Mouse (Mus musculus) lung, embryonic 14.5 days (tissue): ENCODE results near the gene Fam169b. TPM values are rescaled to one million over a fixed set of nuclear protein-coding genes. Genes with fewer than 3 reads are reported as not detected.

Source experiments
- ATAC-seq: fragments of 200-750 bp; cut with Nextera tagmentation; 2 replicates; pipeline ENCODE4 v1.8.0; 2017; ENCODE audit warnings: mild to moderate bottlenecking, moderate TSS enrichment, moderate library complexity; ENCODE audit not compliant: insufficient read depth
- DNase-seq: peaks from one replicate; pipeline ENCODE4 v3.0.0-alpha.2; 2015
- H3K27ac ChIP-seq: fragments of 300-500 bp; sonication (generic); 2 replicates; pipeline ENCODE4 v1.5.1; 2014; ENCODE audit warnings: low read depth, mild to moderate bottlenecking, moderate library complexity
- H3K27me3 ChIP-seq: fragments of 300-500 bp; sonication (generic); 2 replicates; pipeline ENCODE4 v1.6.1; 2014; ENCODE audit warnings: low read length, control low read depth; ENCODE audit not compliant: insufficient read depth
- H3K36me3 ChIP-seq: fragments of 300-500 bp; sonication (generic); 2 replicates; pipeline ENCODE4 v1.6.1; 2014; ENCODE audit warnings: control low read depth; ENCODE audit not compliant: insufficient read depth
- H3K4me1 ChIP-seq: fragments of 300-500 bp; sonication (generic); 2 replicates; pipeline ENCODE4 v1.6.1; 2014; ENCODE audit warnings: antibody characterized with exemption, control low read depth; ENCODE audit not compliant: insufficient read depth
- H3K4me2 ChIP-seq: fragments of 300-500 bp; sonication (generic); 2 replicates; pipeline ENCODE4 v1.6.1; 2014; ENCODE audit warnings: mild to moderate bottlenecking
- H3K4me3 ChIP-seq: fragments of 300-500 bp; sonication (generic); 2 replicates; pipeline ENCODE4 v1.5.1; 2014; ENCODE audit warnings: low read depth, low read length
- H3K9ac ChIP-seq: fragments of 300-500 bp; sonication (generic); 2 replicates; pipeline ENCODE4 v1.6.1; 2014
- H3K9me3 ChIP-seq: fragments of 300-500 bp; sonication (generic); 2 replicates; pipeline ENCODE4 v1.6.1; 2016; ENCODE audit warnings: low read depth, low read length, control low read depth
- CTCF ChIP-seq: IDR thresholded peaks from 2 replicates; pipeline ENCODE4 v1.5.1; 2016; ENCODE audit warnings: antibody characterized with exemption, low read depth
- WGBS: fragments of 180-500 bp; shearing (Covaris S2); extraction: QIAGEN DNeasy Blood & Tissue Kit; methylation state at CpG from one replicate; pipeline ENCODE4 v1.1.7; 2014; 5-methylcytosine and 5-hydroxymethylcytosine counted together
- polyA plus RNA-seq: library from polyadenylated mRNA; unstranded; fragments of >200 nt; fragmentation: Nextera tagmentation; extraction: Ambion mirVana; gene quantifications from 2 replicates; pipeline ENCODE4 v1.2.1, GENCODE M21; 2014

The Fam169b gene
- polyA plus RNA-seq, 1 experiment from 2014 or later, result 1.5 TPM

GRCm38 (mm10) chr7:68250411-68250810, 23.2 kb upstream of the Fam169b start:
- Histone ChIP-seq H3K4me3 (no peak overlapping the region), H3K9ac (no peak overlapping the region), H3K9me3 (0 out of 2 replicates have a peak, but pooled peaks cover 5% of the 10 kb centered on the region), H3K27me3 (no peaks in the 10 kb centered on the region), H3K36me3 (no peaks in the 10 kb centered on the region), H3K27ac (no peak overlapping the region), H3K4me1 (no peaks in the 10 kb centered on the region), H3K4me2 (no peak overlapping the region)
- TF ChIP-seq CTCF, result no peak
- DNase-seq, result no peak
- 47% methylated on average over 1 of the region's 1 CpGs for WGBS
- no peak for ATAC-seq

- no peak for ATAC-seq
These were observed 22.7 kb upstream of the Fam169b start for GRCm38 (mm10) chr7:68250902-68251301.

GRCm38 (mm10) chr7:68257767-68258166, 15.9 kb upstream of the Fam169b start:
- no peak for DNase-seq
- Histone ChIP-seq H3K4me1 (peaks cover 5% of the 10 kb centered on the region; the same call in 1 of the 2 replicates), H3K27me3 (no peaks in the 10 kb centered on the region), H3K27ac (peak overlapping the region; percentile 9; the same call in 1 of the 2 replicates), H3K4me2 (no peak overlapping the region), H3K9me3 (no peaks in the 10 kb centered on the region), H3K36me3 (no peaks in the 10 kb centered on the region), H3K9ac (no peak overlapping the region), H3K4me3 (no peak overlapping the region)
- TF ChIP-seq CTCF, result no peak
- ATAC-seq, result no peak
- 61% methylated on average over 2 of the region's 2 CpGs for WGBS

More at GRCm38 (mm10) chr7:68250902-68251301, 22.7 kb upstream of the Fam169b start:
- no peak overlapping the region for H3K27ac ChIP-seq
- 0 out of 2 replicates have a peak, but pooled peaks cover 5% of the 10 kb centered on the region for H3K9me3 ChIP-seq
- no peak overlapping the region for H3K9ac ChIP-seq
- no peaks in the 10 kb centered on the region for H3K36me3 ChIP-seq
- 78% methylated on average over 3 of the region's 3 CpGs for WGBS
- no peak overlapping the region for H3K4me2 ChIP-seq
- H3K27me3 ChIP-seq, result no peaks in the 10 kb centered on the region
- DNase-seq, result no peak
- no peaks in the 10 kb centered on the region for H3K4me1 ChIP-seq
- H3K4me3 ChIP-seq, result no peak overlapping the region
- TF ChIP-seq CTCF, result no peak

- Histone ChIP-seq H3K9me3 (no peaks in the 10 kb centered on the region), H3K4me1 (peaks cover 5% of the 10 kb centered on the region; the same call in 1 of the 2 replicates), H3K27ac (peak overlapping the region; percentile 9; the same call in 1 of the 2 replicates), H3K9ac (no peak overlapping the region), H3K4me2 (no peak overlapping the region), H3K4me3 (no peak overlapping the region), H3K36me3 (no peaks in the 10 kb centered on the region), H3K27me3 (no peaks in the 10 kb centered on the region)
- DNase-seq (peak; percentile 68), ATAC-seq (peak; percentile 45)
- no peak for TF ChIP-seq CTCF
- WGBS, result 64% methylated on average over 17 of the region's 17 CpGs
These were observed 15.1 kb upstream of the Fam169b start for GRCm38 (mm10) chr7:68258326-68259150.

- H3K4me3 ChIP-seq, result no peak overlapping the region
- H3K4me2 ChIP-seq, result no peak overlapping the region
- 50% methylated on average over 6 of the region's 6 CpGs for WGBS
- H3K36me3 ChIP-seq, result no peaks in the 10 kb centered on the region
- H3K27ac ChIP-seq, result no peak overlapping the region
- H3K9ac ChIP-seq, result no peak overlapping the region
- ATAC-seq (no peak), DNase-seq (no peak)
- peaks cover 2% of the 10 kb centered on the region; the same call in 1 of the 2 replicates for H3K27me3 ChIP-seq
- no peak for TF ChIP-seq CTCF
- no peaks in the 10 kb centered on the region for H3K9me3 ChIP-seq
- peaks cover 11% of the 10 kb centered on the region for H3K4me1 ChIP-seq
These were observed 14.0 kb upstream of the Fam169b start for GRCm38 (mm10) chr7:68259523-68260081.

GRCm38 (mm10) chr7:68262612-68263200, 10.9 kb upstream of the Fam169b start:
- no peak overlapping the region for H3K4me2 ChIP-seq
- no peak overlapping the region for H3K4me3 ChIP-seq
- TF ChIP-seq CTCF, result peak; percentile 23; the same call in 1 of the 2 replicates
- no peaks in the 10 kb centered on the region for H3K9me3 ChIP-seq
- no peak overlapping the region for H3K27ac ChIP-seq
- no peaks in the 10 kb centered on the region for H3K36me3 ChIP-seq
- ATAC-seq, result no peak
- H3K27me3 ChIP-seq, result peaks cover 4% of the 10 kb centered on the region; the same call in 1 of the 2 replicates
- no peak overlapping the region for H3K9ac ChIP-seq
- DNase-seq, result peak; percentile 42
- WGBS, result 41% methylated on average over 8 of the region's 8 CpGs
- H3K4me1 ChIP-seq, result peaks cover 16% of the 10 kb centered on the region
